Mouse (Mus musculus) lung, adult 2 months (tissue): ENCODE data around the gene Dennd4c.

Experiments used
- CTCF ChIP-seq: fragments of 200-500 bp; IDR thresholded peaks from 2 replicates; pipeline ENCODE4 v1.5.1; 2011; ENCODE audit warnings: mild to moderate bottlenecking, low read length, control low read depth; ENCODE audit not compliant: insufficient read depth
- POLR2A ChIP-seq: fragments of 200-500 bp; IDR thresholded peaks from 2 replicates; pipeline ENCODE4 v1.6.1; 2011; ENCODE audit warnings: low read depth, mild to moderate bottlenecking, control low read depth, low read length, borderline replicate concordance; ENCODE audit errors: extremely low read depth

GRCm38 (mm10) chr4:86712751-86713195 is 35.6 kb upstream of the Dennd4c start:
- TF ChIP-seq CTCF = no peak
- TF ChIP-seq POLR2A = no peak
